Mouse (Mus musculus) neural tube, embryonic 12.5 days (tissue): ENCODE data around the gene Trp53tg5. TPM values are rescaled to one million over a fixed set of nuclear protein-coding genes. Genes with fewer than 3 reads are reported as not detected.

Source experiments
- ATAC-seq: fragments of 200-750 bp; cut with Nextera tagmentation; 2 replicates; pipeline ENCODE4 v1.8.0; 2017; ENCODE audit warnings: low read depth, mild to moderate bottlenecking, moderate TSS enrichment, moderate library complexity; ENCODE audit not compliant: low FRiP score
- H3K27ac ChIP-seq: fragments of 300-500 bp; sonication (generic); 2 replicates; pipeline ENCODE4 v1.5.1; 2016
- H3K27me3 ChIP-seq: fragments of 300-500 bp; sonication (generic); replicated peaks from 2 replicates; pipeline ENCODE4 v1.6.1; 2016; ENCODE audit warnings: mild to moderate bottlenecking
- H3K36me3 ChIP-seq: fragments of 300-500 bp; sonication (generic); 2 replicates; pipeline ENCODE4 v1.6.1; 2016; ENCODE audit warnings: mild to moderate bottlenecking
- H3K4me1 ChIP-seq: fragments of 300-500 bp; sonication (generic); 2 replicates; pipeline ENCODE4 v1.6.1; 2016
- H3K4me2 ChIP-seq: fragments of 300-500 bp; sonication (generic); replicated peaks from 2 replicates; pipeline ENCODE4 v1.6.1; 2016; ENCODE audit warnings: mild to moderate bottlenecking
- H3K4me3 ChIP-seq: fragments of 300-500 bp; sonication (generic); 2 replicates; pipeline ENCODE4 v1.5.1; 2016
- H3K9ac ChIP-seq: fragments of 300-500 bp; sonication (generic); 2 replicates; pipeline ENCODE4 v1.6.1; 2016; ENCODE audit warnings: mild to moderate bottlenecking
- H3K9me3 ChIP-seq: fragments of 300-500 bp; sonication (generic); 2 replicates; pipeline ENCODE4 v1.6.1; 2016; ENCODE audit warnings: mild to moderate bottlenecking
- WGBS: fragments of 180-500 bp; shearing (Covaris S2); methylation state at CpG from one replicate; pipeline ENCODE4 v1.1.7; 2016; 5-methylcytosine and 5-hydroxymethylcytosine counted together
- polyA plus RNA-seq: library from polyadenylated mRNA; unstranded; fragments of >200 nt; fragmentation: Nextera tagmentation; extraction: Ambion mirVana; gene quantifications from 2 replicates; pipeline ENCODE4 v1.2.1, GENCODE M21; 2016

Trp53tg5 gene
- polyA plus RNA-seq, 1 experiment from 2014 or later = not detected

GRCm38 (mm10) chr2:164435216-164436090 lies 38.1 kb downstream of the Trp53tg5 start:
- no peak for ATAC-seq
- H3K27me3 ChIP-seq = no peaks in the 10 kb centered on the region; the same call in 1 of the 2 replicates
- 53% methylated on average over 5 of the region's 5 CpGs for WGBS
- H3K4me1 ChIP-seq = peaks cover 8% of the 10 kb centered on the region; the same call in 1 of the 2 replicates
- H3K27ac ChIP-seq = no peak overlapping the region
- H3K36me3 ChIP-seq = no peaks in the 10 kb centered on the region
- H3K4me2 ChIP-seq = no peak overlapping the region
- no peak overlapping the region for H3K9ac ChIP-seq
- H3K9me3 ChIP-seq = no peaks in the 10 kb centered on the region
- H3K4me3 ChIP-seq = no peak overlapping the region

- no peaks in the 10 kb centered on the region for H3K36me3 ChIP-seq
- H3K9me3 ChIP-seq = no peaks in the 10 kb centered on the region
- no peak overlapping the region for H3K9ac ChIP-seq
- H3K4me1 ChIP-seq = peaks cover 8% of the 10 kb centered on the region; the same call in 1 of the 2 replicates
- no peak overlapping the region for H3K4me2 ChIP-seq
- ATAC-seq = no peak
- WGBS = 64% methylated on average over 3 of the region's 3 CpGs
- H3K27me3 ChIP-seq = no peaks in the 10 kb centered on the region; the same call in 1 of the 2 replicates
- no peak overlapping the region for H3K27ac ChIP-seq
- no peak overlapping the region for H3K4me3 ChIP-seq
These were observed 38.8 kb downstream of the Trp53tg5 start for GRCm38 (mm10) chr2:164434681-164435080.

GRCm38 (mm10) chr2:164433278-164433895 lies 40.1 kb downstream of the Trp53tg5 start:
- Histone ChIP-seq H3K4me1 (peaks cover 8% of the 10 kb centered on the region; the same call in 1 of the 2 replicates), H3K9ac (no peak overlapping the region), H3K27me3 (no peaks in the 10 kb centered on the region; the same call in 1 of the 2 replicates), H3K4me3 (no peak overlapping the region), H3K27ac (no peak overlapping the region), H3K9me3 (no peaks in the 10 kb centered on the region), H3K36me3 (no peaks in the 10 kb centered on the region), H3K4me2 (no peak overlapping the region)
- no peak for ATAC-seq
- 91% methylated on average over 9 of the region's 9 CpGs for WGBS

- Histone ChIP-seq H3K4me3 (no peak overlapping the region), H3K4me2 (no peak overlapping the region), H3K9me3 (no peaks in the 10 kb centered on the region), H3K4me1 (peaks cover 8% of the 10 kb centered on the region; the same call in 1 of the 2 replicates), H3K27me3 (no peaks in the 10 kb centered on the region; the same call in 1 of the 2 replicates), H3K9ac (no peak overlapping the region), H3K36me3 (no peaks in the 10 kb centered on the region), H3K27ac (no peak overlapping the region)
- ATAC-seq = no peak
- 37% methylated on average over 22 of the region's 22 CpGs for WGBS
These were observed 40.9 kb downstream of the Trp53tg5 start for GRCm38 (mm10) chr2:164432541-164433191.

GRCm38 (mm10) chr2:164431676-164432465 lies 41.7 kb downstream of the Trp53tg5 start:
- WGBS = 65% methylated on average over 9 of the region's 9 CpGs
- Histone ChIP-seq H3K9ac (no peak overlapping the region), H3K36me3 (no peaks in the 10 kb centered on the region), H3K27me3 (no peaks in the 10 kb centered on the region; the same call in 1 of the 2 replicates), H3K9me3 (no peaks in the 10 kb centered on the region), H3K4me1 (peaks cover 8% of the 10 kb centered on the region; the same call in 1 of the 2 replicates), H3K27ac (no peak overlapping the region), H3K4me2 (no peak overlapping the region), H3K4me3 (no peak overlapping the region)
- no peak for ATAC-seq

- Histone ChIP-seq H3K27ac (no peak overlapping the region), H3K4me2 (no peak overlapping the region), H3K9ac (no peak overlapping the region), H3K27me3 (no peaks in the 10 kb centered on the region; the same call in 1 of the 2 replicates), H3K36me3 (no peaks in the 10 kb centered on the region), H3K9me3 (no peaks in the 10 kb centered on the region), H3K4me1 (peaks cover 8% of the 10 kb centered on the region; the same call in 1 of the 2 replicates), H3K4me3 (no peak overlapping the region)
- WGBS = 13% methylated on average over 7 of the region's 7 CpGs
- no peak for ATAC-seq
These were observed 42.8 kb downstream of the Trp53tg5 start for GRCm38 (mm10) chr2:164430697-164431096.

- no peaks in the 10 kb centered on the region for H3K36me3 ChIP-seq
- H3K4me1 ChIP-seq = peaks cover 8% of the 10 kb centered on the region; the same call in 1 of the 2 replicates
- no peak overlapping the region for H3K4me2 ChIP-seq
- H3K4me3 ChIP-seq = no peak overlapping the region
- no peak overlapping the region for H3K9ac ChIP-seq
- no peak for ATAC-seq
- no peaks in the 10 kb centered on the region for H3K9me3 ChIP-seq
- H3K27ac ChIP-seq = no peak overlapping the region
- no peaks in the 10 kb centered on the region for H3K27me3 ChIP-seq
- 41% methylated on average over 15 of the region's 15 CpGs for WGBS
These were observed 43.5 kb downstream of the Trp53tg5 start for GRCm38 (mm10) chr2:164429881-164430615.

GRCm38 (mm10) chr2:164428451-164428850 lies 45.1 kb downstream of the Trp53tg5 start:
- H3K9ac ChIP-seq = no peak overlapping the region
- H3K36me3 ChIP-seq = no peaks in the 10 kb centered on the region
- WGBS = 35% methylated on average over 5 of the region's 5 CpGs
- no peak overlapping the region for H3K4me2 ChIP-seq
- no peak for ATAC-seq
- H3K4me3 ChIP-seq = no peak overlapping the region
- H3K9me3 ChIP-seq = no peaks in the 10 kb centered on the region
- no peaks in the 10 kb centered on the region for H3K27me3 ChIP-seq
- no peak overlapping the region for H3K27ac ChIP-seq
- H3K4me1 ChIP-seq = peaks cover 8% of the 10 kb centered on the region; the same call in 1 of the 2 replicates

GRCm38 (mm10) chr2:164426952-164427351 lies 46.6 kb downstream of the Trp53tg5 start:
- H3K27ac ChIP-seq = no peak overlapping the region
- 87% methylated on average over 5 of the region's 5 CpGs for WGBS
- no peaks in the 10 kb centered on the region for H3K4me1 ChIP-seq
- no peaks in the 10 kb centered on the region for H3K36me3 ChIP-seq
- no peaks in the 10 kb centered on the region for H3K27me3 ChIP-seq
- H3K4me2 ChIP-seq = no peak overlapping the region
- H3K9ac ChIP-seq = no peak overlapping the region
- ATAC-seq = no peak
- H3K9me3 ChIP-seq = no peaks in the 10 kb centered on the region
- no peak overlapping the region for H3K4me3 ChIP-seq

GRCm38 (mm10) chr2:164426121-164426520 lies 47.4 kb downstream of the Trp53tg5 start:
- no peak for ATAC-seq
- Histone ChIP-seq H3K4me3 (no peak overlapping the region), H3K36me3 (no peaks in the 10 kb centered on the region), H3K4me2 (no peak overlapping the region), H3K27ac (no peak overlapping the region), H3K4me1 (no peaks in the 10 kb centered on the region), H3K9ac (no peak overlapping the region), H3K9me3 (no peaks in the 10 kb centered on the region), H3K27me3 (no peaks in the 10 kb centered on the region)
- 29% methylated on average over 12 of the region's 12 CpGs for WGBS

GRCm38 (mm10) chr2:164425401-164425800 lies 48.1 kb downstream of the Trp53tg5 start:
- Histone ChIP-seq H3K4me2 (no peak overlapping the region), H3K9ac (no peak overlapping the region), H3K27ac (no peak overlapping the region), H3K4me1 (no peaks in the 10 kb centered on the region), H3K36me3 (no peaks in the 10 kb centered on the region), H3K27me3 (no peaks in the 10 kb centered on the region), H3K9me3 (no peaks in the 10 kb centered on the region), H3K4me3 (no peak overlapping the region)
- WGBS = 92% methylated on average over 5 of the region's 5 CpGs
- no peak for ATAC-seq
